Mouse (Mus musculus) natural killer cell, adult 2 months (primary cell): ENCODE results near the gene Hist1h1e.
A peak's percentile ranks its signal among the peaks of the same experiment; 100 is the strongest.
"Not testable (repeated sequence)": the region's sequence is repeated elsewhere in the genome, so short reads cannot be mapped to it uniquely, and the experiment has no call there.

ENCODE experiments used
- DNase-seq, 2 experiments: peaks; one replicate each; pipeline ENCODE4 v3.0.0; 2022; ENCODE audit warnings: low spot score in 2 of 2

Gene Hist1h1e

GRCm38 (mm10) chr13:23573034-23573897 is 49.1 kb downstream of the Hist1h1e start:
- DNase-seq = not testable (repeated sequence)

GRCm38 (mm10) chr13:23572218-23573033 is 49.9 kb downstream of the Hist1h1e start:
- DNase-seq = no peak

- DNase-seq = not testable (repeated sequence)
Measured at GRCm38 (mm10) chr13:23571504-23572217, 50.7 kb downstream of the Hist1h1e start.

GRCm38 (mm10) chr13:23571022-23571503 is 51.3 kb downstream of the Hist1h1e start, which contains the start of the genes Hist1h2ae and Hist1h2bg:
Gene Hist1h2ae (minus strand): TSS chr13:23571220.
Gene Hist1h2bg (plus strand): TSS chr13:23571396.
- DNase-seq = peak; percentile 71 to 75
